Mouse (Mus musculus): ENCODE results near the gene Gm8298. TPM values are rescaled to one million over a fixed set of nuclear protein-coding genes. Genes with fewer than 3 reads are reported as not detected.
"Not testable (repeated sequence)": the region's sequence is repeated elsewhere in the genome, so short reads cannot be mapped to it uniquely, and the experiment has no call there.

The Gm8298 gene
- not detected for total RNA-seq (2021)
- long read RNA-seq, experiment 1, result 0 reads
- long read RNA-seq, experiment 2, result 0 reads

- intact Hi-C loops (cut with DNase I), result no loop called here
Measured at GRCm38 (mm10) chr3:59860751-59861150, at the start of gene Gm8298. Gm8298 (plus strand) TSS chr3:59861051.

GRCm38 (mm10) chr3:59813169-59813568 is 47.7 kb upstream of the Gm8298 start:
- intact Hi-C loops (cut with DNase I), result no loop called here
- no peak for DNase-seq

More at GRCm38 (mm10) chr3:59860751-59861150, at the start of gene Gm8298:
- no peak for DNase-seq

GRCm38 (mm10) chr3:59870765-59871164 is 9.9 kb downstream of the Gm8298 start:
- DNase-seq, result peak; percentile 34 to 60

GRCm38 (mm10) chr3:59877601-59878000 is 16.8 kb downstream of the Gm8298 start:
- intact Hi-C loops (cut with DNase I), result loop anchor here (10.0 kb wide), 1 partner anchor 737 kb away; no protein-coding TSS in a partner anchor
- DNase-seq, result not testable (repeated sequence)

More at GRCm38 (mm10) chr3:59870765-59871164, 9.9 kb downstream of the Gm8298 start:
- intact Hi-C loops (cut with DNase I), result loop anchor here (1.0 to 10.0 kb wide), 4 partner anchors 184 to 892 kb away; no protein-coding TSS in a partner anchor

GRCm38 (mm10) chr3:59879801-59880554 is 19.1 kb downstream of the Gm8298 start:
- DNase-seq, result not testable (repeated sequence)
- intact Hi-C loops (cut with DNase I), result loop anchor here (10.0 kb wide), 1 partner anchor 735 kb away; no protein-coding TSS in a partner anchor

- DNase-seq, result no peak
- intact Hi-C loops (cut with DNase I), result no loop called here
Measured at GRCm38 (mm10) chr3:59893276-59893675, 32.4 kb downstream of the Gm8298 start.

GRCm38 (mm10) chr3:59924914-59925313 is 64.1 kb downstream of the Gm8298 start, which contains the start of gene C130079G13Rik:
C130079G13Rik (plus strand) TSS chr3:59925214.
- intact Hi-C loops (cut with DNase I), result no loop called here
- no peak for DNase-seq

Other genes starting within 250 kb of the Gm8298 start
- gene Gm5538, start 131.3 kb upstream of the Gm8298 start, total RNA-seq (2021), result not detected
- not detected for gene C130079G13Rik, start 64.2 kb downstream of the Gm8298 start, total RNA-seq (2021)
- not detected for gene Aadacl2, start 145.7 kb downstream of the Gm8298 start, total RNA-seq (2021)
- gene Aadac, start 164.7 kb downstream of the Gm8298 start, total RNA-seq (2021), result not detected
- gene Sucnr1, start 220.8 kb downstream of the Gm8298 start, total RNA-seq (2021), result not detected

Measured in heart, postnatal 14 days (tissue).